Mouse (Mus musculus) brain, embryonic 14.5 days (tissue): ENCODE measurements around the gene Myom1.

Experiments used
- CTCF ChIP-seq: fragments of 200-500 bp; IDR thresholded peaks from 2 replicates; pipeline ENCODE4 v1.5.1; 2012; ENCODE audit warnings: inconsistent platforms, mild to moderate bottlenecking, moderate library complexity, borderline replicate concordance; ENCODE audit not compliant: insufficient read depth, insufficient read length; ENCODE audit errors: extremely low read depth
- POLR2A ChIP-seq: fragments of 200-500 bp; IDR thresholded peaks from 2 replicates; pipeline ENCODE4 v1.6.1; 2012; ENCODE audit warnings: mild to moderate bottlenecking, inconsistent platforms, borderline replicate concordance; ENCODE audit not compliant: poor library complexity, insufficient read depth, insufficient read length, severe bottlenecking; ENCODE audit errors: extremely low read depth

DNA sequence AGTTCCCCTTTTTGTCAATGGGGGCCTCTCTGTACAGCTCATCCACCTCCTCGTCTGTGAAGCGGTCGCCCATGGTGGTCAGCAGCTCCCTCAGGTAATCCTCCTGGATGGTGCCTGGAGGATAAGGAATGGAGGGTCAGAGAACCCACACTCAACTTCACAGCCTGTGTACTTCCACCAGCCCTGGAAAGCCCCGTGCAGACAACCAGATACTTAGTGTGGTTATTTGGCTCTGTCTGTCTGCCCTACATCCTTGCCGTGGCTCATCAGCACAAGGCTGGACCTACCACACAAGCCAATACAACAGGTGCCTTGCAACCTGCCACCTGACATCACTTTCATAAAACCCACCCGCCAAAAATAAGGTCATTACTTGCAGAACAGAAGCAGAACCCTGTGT lies 7.8 kb upstream of the Myom1 start:
- no peak for TF ChIP-seq CTCF
- no peak for TF ChIP-seq POLR2A
